Mouse (Mus musculus) liver, adult (tissue): ENCODE results near the gene Oaf.

ENCODE experiments used
- GATA4 ChIP-seq: IDR thresholded peaks from 2 replicates; pipeline ENCODE4 v1.6.1; 2014; ENCODE audit warnings: mild to moderate bottlenecking, low read length; ENCODE audit not compliant: insufficient replicate concordance

The Oaf gene

DNA sequence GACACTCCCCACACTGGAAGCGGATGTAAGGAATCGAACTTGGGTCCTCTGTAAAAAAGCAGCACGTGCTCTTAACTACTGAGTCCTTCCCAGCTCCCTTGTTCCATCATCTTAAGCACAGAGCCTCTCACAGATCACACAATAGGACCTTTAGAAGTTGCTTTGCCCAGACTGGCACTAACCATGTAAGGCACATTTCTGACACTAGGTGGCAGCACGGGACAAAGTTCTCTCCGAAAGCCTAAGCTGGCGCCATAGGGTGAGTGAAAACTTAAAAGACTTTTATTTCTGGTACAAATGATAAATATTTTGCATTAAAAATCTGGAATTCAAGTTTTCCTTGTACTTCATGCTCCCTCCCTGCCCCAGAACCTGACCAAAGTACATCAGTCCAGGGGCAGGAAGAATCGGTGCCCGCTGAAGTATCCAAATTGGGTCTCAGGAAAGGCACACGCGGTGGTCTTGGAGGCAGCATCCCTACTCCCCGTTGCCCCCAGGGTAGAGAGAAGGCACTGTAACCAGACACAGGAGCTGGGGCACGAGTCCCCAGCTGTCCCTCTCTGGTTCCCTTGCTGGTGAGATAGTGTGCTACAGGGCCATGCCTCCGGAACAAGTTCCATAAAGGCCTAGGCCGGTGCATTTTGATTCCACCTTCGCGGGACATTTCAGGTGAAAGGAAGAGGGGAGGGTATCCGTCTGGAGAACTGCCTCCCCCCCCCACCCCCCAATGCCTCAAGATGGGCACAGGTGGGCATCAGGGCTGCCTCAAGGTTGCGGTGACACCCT is 17.9 kb downstream of the Oaf start:
- TF ChIP-seq GATA4 = no peak

DNA sequence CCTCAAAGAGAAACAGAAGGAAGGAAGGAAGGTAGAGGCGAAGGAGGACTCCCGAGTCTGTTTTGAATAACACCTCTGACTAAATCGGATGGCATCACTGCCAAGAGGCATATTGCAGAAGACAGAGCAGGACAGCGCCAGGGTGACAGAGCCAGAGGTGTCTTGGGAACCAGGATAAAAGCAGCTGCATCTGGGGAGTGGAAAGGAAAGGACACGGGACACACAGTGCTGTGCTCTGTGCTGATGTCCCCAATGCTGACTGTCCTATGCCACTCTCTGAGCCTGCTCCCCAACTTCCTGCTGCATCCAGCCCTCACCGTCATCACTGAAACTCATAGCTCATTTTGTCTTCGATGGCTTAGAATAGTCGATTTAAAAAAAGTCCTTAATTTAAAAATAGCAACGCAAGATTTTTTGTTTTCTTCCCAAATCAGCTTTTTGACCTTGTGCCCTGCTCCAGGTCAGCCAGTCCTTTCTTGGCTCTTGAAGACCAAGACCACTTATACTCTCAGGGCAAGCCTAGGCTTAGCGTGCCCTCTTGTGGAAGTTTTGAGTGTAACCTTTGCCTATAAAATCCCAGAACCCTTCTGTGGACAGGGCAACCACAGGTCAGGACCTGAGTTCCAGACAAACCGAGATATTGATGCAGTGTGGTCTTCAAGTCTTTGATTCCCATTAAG is 28.8 kb downstream of the Oaf start:
- TF ChIP-seq GATA4 = no peak

DNA sequence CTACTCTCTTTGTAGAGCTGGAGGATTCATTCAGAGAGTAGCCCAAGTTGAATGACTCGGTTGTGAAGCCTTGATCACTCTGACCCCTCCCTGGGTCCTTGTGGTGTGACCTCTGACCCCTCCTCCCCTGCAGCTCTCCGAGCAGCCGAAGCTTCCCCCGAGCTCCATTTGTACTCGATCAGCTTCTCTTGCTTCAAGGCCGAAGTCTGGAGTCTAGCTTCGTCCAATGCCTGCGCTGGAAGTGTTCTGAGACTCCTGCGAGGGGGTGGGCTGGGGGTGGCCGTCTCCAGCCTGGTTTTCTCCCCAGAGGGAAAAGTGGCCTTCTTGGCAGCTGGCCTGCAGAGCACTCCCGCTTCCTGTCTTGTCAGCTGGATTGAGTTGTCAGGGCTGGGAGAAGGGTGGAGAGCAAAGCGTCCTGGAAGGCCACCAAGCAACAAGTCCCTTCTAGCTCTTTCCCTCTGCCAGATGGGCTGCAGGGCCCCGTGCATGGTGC is 29.5 kb downstream of the Oaf start, which contains the start of gene Pou2f3:
Gene Pou2f3 (minus strand): TSS at position 180 of the 493 bp plus-strand sequence.
- TF ChIP-seq GATA4 = no peak

DNA sequence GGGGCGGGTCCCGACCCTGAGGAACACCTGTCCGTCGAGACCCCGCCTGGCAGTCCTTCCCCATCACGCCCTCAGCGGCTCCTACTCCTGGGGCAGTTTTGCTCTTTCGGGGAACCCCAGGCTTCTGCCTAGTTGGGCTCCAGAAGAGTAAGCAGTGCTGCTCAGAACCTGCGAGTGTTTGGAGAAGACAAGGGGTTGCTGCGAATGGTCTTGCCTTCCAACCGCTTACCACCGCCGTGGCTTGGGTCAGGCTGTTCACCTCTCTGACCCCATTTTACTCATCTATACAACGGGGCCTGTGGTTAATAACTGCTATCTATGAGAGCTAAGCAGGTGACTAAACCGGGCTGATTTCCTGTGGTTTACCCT is 33.7 kb downstream of the Oaf start:
- no peak for TF ChIP-seq GATA4

DNA sequence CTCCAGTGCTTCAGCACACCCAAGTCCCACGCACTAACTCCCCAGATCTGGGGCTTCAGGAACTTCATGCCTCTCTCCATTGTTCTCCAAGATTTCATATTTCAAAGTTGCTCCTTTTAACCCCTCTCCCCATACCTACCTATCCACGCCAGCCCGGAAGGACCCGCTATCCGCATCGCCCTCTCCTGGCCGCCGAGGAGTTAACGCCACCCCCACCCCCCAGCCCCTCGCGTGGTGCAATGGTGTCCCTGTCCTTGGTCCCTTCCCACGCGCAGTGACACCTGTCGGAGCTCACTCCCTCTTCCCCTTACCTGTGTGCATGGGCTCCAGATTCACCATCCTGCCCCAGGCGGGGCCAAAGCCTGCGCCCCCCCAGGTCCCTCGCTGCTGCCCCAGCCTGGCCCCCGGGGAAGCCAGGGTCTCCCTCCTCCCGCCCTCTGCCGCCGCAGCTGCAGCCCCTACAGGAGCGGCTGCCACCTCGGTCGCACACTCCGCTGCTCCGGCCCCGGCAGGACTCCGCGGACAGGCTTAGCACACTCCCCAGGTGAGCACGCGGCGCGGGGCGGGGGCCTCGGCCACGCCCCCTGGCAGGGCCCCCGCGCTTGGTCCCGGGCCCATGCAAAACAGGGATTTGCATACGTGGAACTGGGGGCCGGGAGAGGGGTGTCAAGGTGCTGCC is 34.2 kb downstream of the Oaf start:
- no peak for TF ChIP-seq GATA4

DNA sequence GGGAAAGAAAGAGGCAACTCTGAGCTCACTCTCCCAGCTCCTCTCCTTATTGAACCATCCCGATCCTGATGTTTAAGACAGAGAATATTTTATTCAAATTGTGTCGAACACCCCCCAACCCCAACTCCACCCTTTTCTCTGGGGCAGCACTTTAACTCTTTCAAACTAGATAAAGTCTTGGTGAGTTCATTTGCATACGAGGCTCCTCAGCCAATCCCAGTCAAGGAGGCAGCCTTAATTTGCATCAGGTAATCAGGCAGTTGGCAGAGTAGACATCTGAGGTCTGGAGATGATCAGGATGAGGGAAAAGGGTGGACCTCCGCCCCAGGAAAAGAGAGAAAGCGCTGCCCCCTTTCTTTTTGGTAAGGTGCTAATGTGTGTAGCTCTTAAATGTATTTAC is 39.5 kb downstream of the Oaf start:
- no peak for TF ChIP-seq GATA4

DNA sequence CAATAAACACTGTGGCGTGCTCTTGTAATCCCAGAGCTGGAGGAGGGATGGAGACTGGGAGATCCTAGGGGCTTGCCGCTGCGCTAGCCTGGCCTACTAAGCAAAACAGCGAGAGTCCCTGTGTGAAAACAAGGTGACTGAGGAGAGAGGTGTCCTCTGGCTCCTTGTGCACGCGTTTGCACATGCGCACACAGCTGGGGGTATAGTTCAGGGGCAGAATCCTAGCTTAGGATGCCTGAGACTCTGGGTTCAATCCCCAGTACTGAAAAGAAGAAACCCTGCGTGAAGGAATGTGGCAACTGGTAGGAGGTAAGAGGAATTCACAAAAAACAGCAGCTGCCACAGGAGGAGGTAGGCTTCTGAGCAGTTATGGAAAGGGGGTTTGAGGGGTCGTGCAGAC is 45.7 kb downstream of the Oaf start:
- no peak for TF ChIP-seq GATA4

DNA sequence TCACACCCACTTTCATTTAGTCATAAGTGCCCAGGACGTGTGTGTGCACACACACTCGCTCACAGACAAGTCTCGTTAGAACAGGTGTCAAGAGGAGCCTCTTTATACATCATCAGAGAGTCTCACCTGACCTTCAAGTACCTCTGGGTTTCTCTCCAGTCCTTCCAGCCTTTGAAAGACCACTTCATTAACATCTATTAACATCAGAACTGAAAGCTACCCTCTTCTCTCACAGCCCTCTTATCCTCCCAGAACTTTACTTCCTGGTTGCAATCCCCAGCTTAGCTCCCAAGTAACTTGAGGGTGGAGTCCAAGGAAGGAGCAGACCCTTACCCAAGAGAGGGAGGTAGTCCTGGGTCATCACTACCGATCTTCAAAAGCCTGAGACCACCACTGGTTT is 48.1 kb downstream of the Oaf start:
- no peak for TF ChIP-seq GATA4

DNA sequence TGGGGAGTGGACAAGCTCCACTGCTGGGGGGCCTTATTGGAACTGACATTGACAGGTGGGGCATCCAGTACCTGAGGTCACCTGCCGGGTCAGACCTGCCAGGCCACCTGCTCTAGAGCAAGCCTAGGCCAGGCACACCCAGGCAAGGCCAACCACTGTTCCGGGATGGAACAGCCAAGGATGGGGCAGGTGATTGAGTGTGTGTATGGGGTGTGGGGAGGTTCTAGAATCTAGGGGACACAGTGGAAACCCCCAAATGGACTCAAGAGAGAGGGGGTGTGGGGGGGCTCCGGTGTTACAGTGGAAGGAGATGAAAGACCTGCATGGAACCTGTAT is 50.7 kb downstream of the Oaf start:
- no peak for TF ChIP-seq GATA4

DNA sequence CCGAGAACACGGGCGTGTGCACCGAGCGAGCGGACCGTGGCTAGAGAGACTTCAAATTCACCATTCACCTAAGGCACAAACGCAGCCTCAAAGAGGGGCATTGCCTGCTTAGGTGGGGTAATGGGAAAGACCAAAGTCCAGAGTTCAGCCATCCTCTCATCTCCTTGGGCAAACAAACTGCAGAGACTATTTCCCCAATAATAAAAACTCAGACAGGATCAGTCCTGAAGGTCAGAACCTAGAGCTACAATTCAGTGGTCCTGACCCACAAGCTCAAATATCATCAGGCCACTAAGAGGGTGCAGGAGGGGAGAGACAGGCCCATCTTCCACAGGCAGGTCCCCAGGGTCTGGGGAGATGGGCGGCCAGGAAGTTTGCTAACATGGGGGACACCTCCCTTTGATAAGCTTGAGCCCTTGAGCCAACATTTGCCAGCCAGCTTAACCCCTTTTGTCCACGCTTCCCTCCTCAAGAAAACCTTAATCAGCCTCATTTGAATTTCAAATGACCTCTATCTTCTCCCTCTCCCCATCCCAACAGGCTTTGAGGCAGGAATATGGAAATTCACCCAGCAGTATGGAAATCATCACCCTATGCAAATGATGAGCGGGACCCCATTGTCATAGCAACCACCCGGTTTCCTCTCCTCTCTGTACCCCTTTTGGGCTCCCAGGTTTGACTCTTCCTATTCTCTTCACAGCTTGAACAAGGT is 51.2 kb downstream of the Oaf start:
- TF ChIP-seq GATA4 = no peak

DNA sequence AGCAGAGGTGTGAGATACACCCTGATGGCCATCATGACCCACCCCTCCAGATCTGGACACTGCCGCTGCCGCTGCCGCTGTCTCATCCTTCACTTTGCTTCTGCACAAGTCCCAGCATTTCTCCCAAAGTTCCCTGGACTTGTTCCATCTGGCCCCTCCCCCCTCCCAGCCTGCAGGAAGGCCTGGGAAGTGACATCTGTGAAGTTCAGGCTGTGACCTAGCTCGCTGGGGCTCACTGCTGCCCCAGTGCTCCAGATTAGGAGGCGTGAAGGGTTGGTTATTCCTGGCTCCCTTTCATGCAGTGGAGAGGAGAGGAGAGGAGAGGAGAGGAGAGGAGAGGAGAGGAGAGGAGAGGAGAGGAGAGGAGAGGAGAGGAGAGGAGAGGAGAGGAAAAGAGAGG is 60.1 kb downstream of the Oaf start:
- TF ChIP-seq GATA4 = no peak

DNA sequence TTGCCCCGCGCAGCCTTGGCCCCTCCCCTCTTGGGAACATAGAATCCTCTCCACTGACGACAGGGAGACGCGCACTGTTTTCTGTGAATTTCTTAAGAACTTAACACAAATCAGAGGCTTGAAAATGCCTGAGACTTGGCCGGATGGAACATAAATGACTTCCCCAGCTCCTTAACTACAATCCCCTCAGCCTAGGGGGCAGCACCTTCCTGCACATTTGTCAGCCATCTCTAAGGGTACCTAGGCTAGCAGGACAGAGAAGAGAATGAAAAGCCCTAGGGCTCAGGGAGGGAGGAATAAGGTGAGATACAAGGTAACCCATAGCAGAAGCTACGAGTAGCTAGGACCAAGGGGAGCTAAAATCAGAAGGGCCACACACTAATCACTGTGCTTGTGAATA is 61.5 kb downstream of the Oaf start:
- TF ChIP-seq GATA4 = no peak
